Mouse (Mus musculus): ENCODE measurements around the gene Tmed3.

The Tmed3 gene

GRCm38 (mm10) chr9:89704265-89705196 lies at the start of gene Tmed3:
Gene Tmed3 (minus strand): TSS chr9:89705068.
- DNase-seq (ENCODE audit: low spot score in 2 of 2), result peak; percentile 89 to 95

- no peak for DNase-seq (ENCODE audit: low spot score in 2 of 2)
Measured at GRCm38 (mm10) chr9:89740041-89740440, 35.2 kb upstream of the Tmed3 start.

- DNase-seq (ENCODE audit: low spot score in 2 of 2), result peak; percentile 62
Measured at GRCm38 (mm10) chr9:89738295-89738694, 33.4 kb upstream of the Tmed3 start, which contains the start of gene Ankrd34c. Gene Ankrd34c (minus strand): TSS chr9:89738475.

GRCm38 (mm10) chr9:89737888-89738287 lies 33.0 kb upstream of the Tmed3 start:
- no peak for DNase-seq (ENCODE audit: low spot score in 2 of 2)

GRCm38 (mm10) chr9:89736932-89737705 lies 32.3 kb upstream of the Tmed3 start:
- DNase-seq (ENCODE audit: low spot score in 2 of 2), result peak; percentile 16 to 46

- DNase-seq (ENCODE audit: low spot score in 2 of 2), result no peak
Measured at GRCm38 (mm10) chr9:89706906-89707305, 2.0 kb upstream of the Tmed3 start.

GRCm38 (mm10) chr9:89705197-89705533 lies 297 bp upstream of the Tmed3 start:
- no peak for DNase-seq (ENCODE audit: low spot score in 2 of 2)

- no peak for DNase-seq (ENCODE audit: low spot score in 2 of 2)
Measured at GRCm38 (mm10) chr9:89700910-89701457, 3.9 kb downstream of the Tmed3 start.

GRCm38 (mm10) chr9:89695143-89695542 lies 9.7 kb downstream of the Tmed3 start:
- no peak for DNase-seq (ENCODE audit: low spot score in 2 of 2)

GRCm38 (mm10) chr9:89693670-89694069 lies 11.2 kb downstream of the Tmed3 start:
- no peak for DNase-seq (ENCODE audit: low spot score in 2 of 2)

- no peak for DNase-seq (ENCODE audit: low spot score in 2 of 2)
Measured at GRCm38 (mm10) chr9:89689179-89689578, 15.7 kb downstream of the Tmed3 start.

GRCm38 (mm10) chr9:89687503-89688226 lies 17.2 kb downstream of the Tmed3 start:
- DNase-seq (ENCODE audit: low spot score in 2 of 2), result peak; percentile 15 to 16

- DNase-seq (ENCODE audit: low spot score in 2 of 2), result no peak
Measured at GRCm38 (mm10) chr9:89686262-89686661, 18.6 kb downstream of the Tmed3 start.

- no peak for DNase-seq (ENCODE audit: low spot score in 2 of 2)
Measured at GRCm38 (mm10) chr9:89678974-89679373, 25.9 kb downstream of the Tmed3 start.

- DNase-seq (ENCODE audit: low spot score in 2 of 2), result peak; percentile 89 to 90
Measured at GRCm38 (mm10) chr9:89674014-89674618, 30.8 kb downstream of the Tmed3 start.

GRCm38 (mm10) chr9:89673402-89673801 lies 31.5 kb downstream of the Tmed3 start:
- DNase-seq (ENCODE audit: low spot score in 2 of 2), result no peak

- DNase-seq (ENCODE audit: low spot score in 2 of 2), result peak; percentile 55 to 64
Measured at GRCm38 (mm10) chr9:89669878-89670277, 35.0 kb downstream of the Tmed3 start.

- DNase-seq (ENCODE audit: low spot score in 2 of 2), result no peak
Measured at GRCm38 (mm10) chr9:89667306-89667942, 37.4 kb downstream of the Tmed3 start.

- no peak for DNase-seq (ENCODE audit: low spot score in 2 of 2)
Measured at GRCm38 (mm10) chr9:89650913-89651312, 54.0 kb downstream of the Tmed3 start.
